Comparison of ENCODE assay signal across 11 mouse cellular contexts in the genomic region with DNA sequence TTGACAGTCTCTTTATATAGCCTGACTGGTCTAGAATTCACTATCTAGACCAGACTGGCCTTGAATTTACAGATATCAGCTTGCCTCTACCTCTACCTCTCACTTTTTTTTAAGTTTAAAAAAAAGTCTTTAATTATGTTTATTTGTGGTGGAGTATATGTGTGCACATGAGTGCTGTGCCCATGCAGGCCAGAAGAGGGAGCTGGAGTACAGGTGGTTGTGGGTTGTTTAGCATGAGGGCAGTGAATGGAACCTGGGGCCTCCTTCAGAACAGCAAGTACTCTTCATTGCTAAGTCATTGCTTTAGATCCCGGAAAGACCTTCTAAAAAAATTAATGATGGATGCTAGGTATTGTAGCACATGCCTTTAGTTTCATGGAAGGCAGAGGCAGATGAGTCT. TPM values are rescaled to one million over a fixed set of nuclear protein-coding genes. Genes with fewer than 3 reads are reported as not detected.
"Had no signal": no experiment of that assay in that cellular context is flagged by ENCODE, and none has a peak within 500 bp of the region (broad histone marks: within the 10 kb centered on the region; RNA-seq: fewer than 3 reads in every experiment).

No protein-coding gene starts in this region.

- DNase-seq: kidney, adult 8-10 months; kidney, postnatal 25 days; layer of hippocampus, adult 9-11 months; lung, postnatal 36 days; right cerebral cortex, postnatal 14 days had no signal

- H3K36me3 ChIP-seq: limb, embryonic 10.5 days; midbrain, embryonic 13.5 days had no signal

- H3K4me3 ChIP-seq: limb, embryonic 10.5 days; midbrain, embryonic 13.5 days had no signal

- H3K27ac ChIP-seq: limb, embryonic 10.5 days; midbrain, embryonic 13.5 days had no signal

- H3K9me3 ChIP-seq: limb, embryonic 10.5 days; midbrain, embryonic 13.5 days had no signal

- H3K9ac ChIP-seq: midbrain, embryonic 13.5 days had no signal

RNA-seq across cellular contexts. Expression of a gene that starts 3.5 kb away (rescaled TPM):
- total RNA-seq: left cerebral cortex, postnatal 14 days had no signal
- polyA plus RNA-seq: limb, embryonic 10.5 days had no signal

RNA-seq across cellular contexts. Expression of a gene that starts 25.1 kb away (rescaled TPM):
- total RNA-seq: left cerebral cortex, postnatal 14 days; midbrain, postnatal 0 days had no signal
- polyA plus RNA-seq: limb, embryonic 10.5 days; lung, embryonic 16.5 days; midbrain, embryonic 13.5 days; midbrain, postnatal 0 days; neural tube, embryonic 14.5 days had no signal
